In genomic region chr15:80080711-80081615, GRCm38 (mm10) we compare ENCODE assay signal across 8 mouse cellular contexts. TPM values are rescaled to one million over a fixed set of nuclear protein-coding genes. Genes with fewer than 3 reads are reported as not detected.
A peak's percentile ranks its signal among the peaks of the same experiment; 100 is the strongest.
DNase-seq lines count a peak whose midpoint lies in the region; ATAC-seq lines count a peak whose summit lies in the region.

No protein-coding gene starts in this region.

- H3K4me2 ChIP-seq in heart, embryonic 13.5 days = peak overlapping the region; percentile 88
- H3K4me2 ChIP-seq in embryonic facial prominence, embryonic 15.5 days (replicated peaks) = peak overlapping the region; percentile 63
- peak overlapping the region; percentile 81 for H3K4me2 ChIP-seq in kidney, embryonic 15.5 days
- peak overlapping the region; percentile 79 for H3K4me2 ChIP-seq in midbrain, embryonic 14.5 days (ENCODE audit: low read length)

- H3K4me3 ChIP-seq in heart, embryonic 13.5 days = peak overlapping the region; percentile 94
- H3K4me3 ChIP-seq in embryonic facial prominence, embryonic 15.5 days (replicated peaks) = peak overlapping the region; percentile 67
- peak overlapping the region; percentile 68 for H3K4me3 ChIP-seq in kidney, embryonic 15.5 days (replicated peaks)
- 0 out of 2 replicates have a peak overlapping the region, but pooled peaks have one; percentile 7 for H3K4me3 ChIP-seq in midbrain, embryonic 14.5 days (replicated peaks; ENCODE audit: low read depth, low read length)

- no peaks in the 10 kb centered on the region for H3K27me3 ChIP-seq in heart, embryonic 13.5 days (replicated peaks)
- no peaks in the 10 kb centered on the region for H3K27me3 ChIP-seq in embryonic facial prominence, embryonic 15.5 days
- H3K27me3 ChIP-seq in kidney, embryonic 15.5 days = no peaks in the 10 kb centered on the region
- H3K27me3 ChIP-seq in midbrain, embryonic 14.5 days (ENCODE audit: control insufficient read depth, insufficient read depth, low read length) = no peaks in the 10 kb centered on the region

- WGBS in heart, embryonic 13.5 days = 59% methylated on average over 9 of the region's 9 CpGs
- WGBS in embryonic facial prominence, embryonic 15.5 days = 48% methylated on average over 9 of the region's 9 CpGs
- WGBS in kidney, embryonic 15.5 days = 53% methylated on average over 9 of the region's 9 CpGs
- WGBS in midbrain, embryonic 14.5 days = 55% methylated on average over 9 of the region's 9 CpGs

- peak overlapping the region; percentile 93 for H3K27ac ChIP-seq in heart, embryonic 13.5 days (replicated peaks)
- peak overlapping the region; percentile 63 for H3K27ac ChIP-seq in embryonic facial prominence, embryonic 15.5 days (replicated peaks)
- H3K27ac ChIP-seq in kidney, embryonic 15.5 days = peak overlapping the region; percentile 91
- no peak overlapping the region for H3K27ac ChIP-seq in midbrain, embryonic 14.5 days (replicated peaks; ENCODE audit: low read depth, low read length)

- peaks cover 57% of the 10 kb centered on the region for H3K4me1 ChIP-seq in heart, embryonic 13.5 days
- H3K4me1 ChIP-seq in embryonic facial prominence, embryonic 15.5 days = peaks cover 31% of the 10 kb centered on the region
- peaks cover 34% of the 10 kb centered on the region for H3K4me1 ChIP-seq in kidney, embryonic 15.5 days
- H3K4me1 ChIP-seq in midbrain, embryonic 14.5 days (ENCODE audit: control insufficient read depth, insufficient read depth, low read length) = peaks cover 7% of the 10 kb centered on the region

- peak overlapping the region; percentile 99 for H3K9ac ChIP-seq in heart, embryonic 13.5 days
- H3K9ac ChIP-seq in embryonic facial prominence, embryonic 15.5 days = peak overlapping the region; percentile 91
- peak overlapping the region; percentile 79 for H3K9ac ChIP-seq in kidney, embryonic 15.5 days
- H3K9ac ChIP-seq in midbrain, embryonic 14.5 days (replicated peaks; ENCODE audit: low read length) = peak overlapping the region; percentile 80; the same call in 1 of the 2 replicates

- H3K9me3 ChIP-seq in heart, embryonic 13.5 days = no peaks in the 10 kb centered on the region
- H3K9me3 ChIP-seq in embryonic facial prominence, embryonic 15.5 days (replicated peaks) = no peaks in the 10 kb centered on the region
- H3K9me3 ChIP-seq in kidney, embryonic 15.5 days (replicated peaks) = no peaks in the 10 kb centered on the region
- no peaks in the 10 kb centered on the region for H3K9me3 ChIP-seq in midbrain, embryonic 14.5 days (ENCODE audit: control insufficient read depth, low read length)

- peaks cover 59% of the 10 kb centered on the region for H3K36me3 ChIP-seq in heart, embryonic 13.5 days
- H3K36me3 ChIP-seq in embryonic facial prominence, embryonic 15.5 days = peaks cover 52% of the 10 kb centered on the region
- peaks cover 59% of the 10 kb centered on the region for H3K36me3 ChIP-seq in kidney, embryonic 15.5 days
- peaks cover 60% of the 10 kb centered on the region for H3K36me3 ChIP-seq in midbrain, embryonic 14.5 days (ENCODE audit: control insufficient read depth, insufficient read depth, low read length)

- no peak for ATAC-seq in heart, embryonic 13.5 days (ENCODE audit: extremely low read depth, insufficient number of reproducible peaks, low FRiP score, low TSS enrichment)
- no peak for ATAC-seq in embryonic facial prominence, embryonic 15.5 days (ENCODE audit: insufficient number of reproducible peaks, low FRiP score, low TSS enrichment, low read depth)
- no peak for ATAC-seq in kidney, embryonic 15.5 days (replicated peaks; ENCODE audit: low FRiP score)
- no peak for ATAC-seq in midbrain, embryonic 14.5 days (ENCODE audit: low FRiP score, low TSS enrichment)

- no peak for DNase-seq in heart, adult 9 months (ENCODE audit: low spot score in 2 of 2)
- DNase-seq in Muller cell, postnatal 12 days (ENCODE audit: inconsistent ontology term) = peak; percentile 50
- DNase-seq in midbrain, embryonic 14.5 days = peak; percentile 90
- DNase-seq in left cerebral cortex, adult 9 months (ENCODE audit: low spot score in 2 of 2) = no peak
- no peak for DNase-seq in adrenal gland, postnatal 36 days

RNA-seq across cellular contexts. Expression of gene Syngr1, which starts 10.2 kb away (rescaled TPM):
- polyA plus RNA-seq in heart, embryonic 13.5 days (2015; fragmentation: Nextera tagmentation; extraction: Ambion mirVana) = 27.3 and 30.7 TPM in 2 replicates
- polyA plus RNA-seq in embryonic facial prominence, embryonic 15.5 days (2015; fragmentation: Nextera tagmentation; extraction: Ambion mirVana) = 13.5 and 13.7 TPM in 2 replicates
- polyA plus RNA-seq in kidney, embryonic 15.5 days (2015; fragmentation: Nextera tagmentation; extraction: Ambion mirVana) = 10.9 and 11.2 TPM in 2 replicates
- polyA plus RNA-seq in midbrain, embryonic 14.5 days (2014; fragmentation: Nextera tagmentation; extraction: Ambion mirVana) = 26.3 and 39.4 TPM in 2 replicates
- total RNA-seq in adrenal gland, postnatal 36 days (2021) = 10 to 100 TPM; 28.0 to 31.5 TPM

RNA-seq across cellular contexts. Expression of gene Rpl3, which starts 10.7 kb away (rescaled TPM):
- 603 and 677 TPM in 2 replicates for polyA plus RNA-seq in heart, embryonic 13.5 days (2015; fragmentation: Nextera tagmentation; extraction: Ambion mirVana)
- polyA plus RNA-seq in embryonic facial prominence, embryonic 15.5 days (2015; fragmentation: Nextera tagmentation; extraction: Ambion mirVana) = 1,004 and 1,072 TPM in 2 replicates
- 1,112 and 1,115 TPM in 2 replicates for polyA plus RNA-seq in kidney, embryonic 15.5 days (2015; fragmentation: Nextera tagmentation; extraction: Ambion mirVana)
- 681 and 724 TPM in 2 replicates for polyA plus RNA-seq in midbrain, embryonic 14.5 days (2014; fragmentation: Nextera tagmentation; extraction: Ambion mirVana)
- total RNA-seq in adrenal gland, postnatal 36 days (2021) = 100 to 1,000 TPM; 602 to 611 TPM

RNA-seq across cellular contexts. Expression of gene Tab1, which starts 52.0 kb away (rescaled TPM):
- 29.4 and 31.1 TPM in 2 replicates for polyA plus RNA-seq in heart, embryonic 13.5 days (2015; fragmentation: Nextera tagmentation; extraction: Ambion mirVana)
- 38.2 and 38.7 TPM in 2 replicates for polyA plus RNA-seq in embryonic facial prominence, embryonic 15.5 days (2015; fragmentation: Nextera tagmentation; extraction: Ambion mirVana)
- 34.6 and 39.1 TPM in 2 replicates for polyA plus RNA-seq in kidney, embryonic 15.5 days (2015; fragmentation: Nextera tagmentation; extraction: Ambion mirVana)
- 37.9 and 42.5 TPM in 2 replicates for polyA plus RNA-seq in midbrain, embryonic 14.5 days (2014; fragmentation: Nextera tagmentation; extraction: Ambion mirVana)
- total RNA-seq in adrenal gland, postnatal 36 days (2021) = 10 to 100 TPM; 11.9 to 18.3 TPM

Comparison
In these comparisons a context has a peak if more than half of its experiments do, and no peak if none do; other contexts are left out.
1. H3K4me3 ChIP-seq: peak in every context shown above with its lines; median percentile 94 in heart, embryonic 13.5 days; 68 in kidney, embryonic 15.5 days; 67 in embryonic facial prominence, embryonic 15.5 days; 7 in midbrain, embryonic 14.5 days.
2. DNase-seq: peak in Muller cell, postnatal 12 days (single experiment) and midbrain, embryonic 14.5 days (single experiment); none in heart, adult 9 months (0 of 2), left cerebral cortex, adult 9 months (0 of 2) and adrenal gland, postnatal 36 days (0 of 2).
3. Peak in every context shown above with its lines, with median percentiles within 50 percentile points of each other: H3K4me2 ChIP-seq and H3K9ac ChIP-seq.